Comparison of ENCODE assay signal across 9 mouse cellular contexts in genomic region chrX:12137121-12137521, GRCm38 (mm10). TPM values are rescaled to one million over a fixed set of nuclear protein-coding genes. Genes with fewer than 3 reads are reported as not detected.
DNase-seq lines count a peak whose midpoint lies in the region; ATAC-seq lines count a peak whose summit lies in the region.
"Had no signal": no experiment of that assay in that cellular context is flagged by ENCODE, and none has a peak within 500 bp of the region (broad histone marks: within the 10 kb centered on the region; RNA-seq: fewer than 3 reads in every experiment).

No protein-coding gene starts in this region.

- H3K36me3 ChIP-seq in heart, embryonic 16.5 days (ENCODE audit: control insufficient read depth, insufficient read depth), result no peaks in the 10 kb centered on the region
- no peaks in the 10 kb centered on the region for H3K36me3 ChIP-seq in hindbrain, embryonic 10.5 days

- H3K9ac ChIP-seq in heart, embryonic 16.5 days (ENCODE audit: low read length), result peak overlapping the region; percentile 73

- DNase-seq in heart, adult 9 months (ENCODE audit: low spot score in 2 of 2), result no peak
- DNase-seq in T-cell, adult 2 months (ENCODE audit: low spot score), result peak; percentile 26
- DNase-seq in hindbrain, embryonic 10.5 days (ENCODE audit: low spot score), result peak; percentile 52
- DNase-seq in lung, postnatal 10 days, result peak; percentile 28
- peak; percentile 42 for DNase-seq in thymus, postnatal 14 days
- no peak for DNase-seq in ovary, postnatal 14 days (ENCODE audit: low spot score)
- no peak for DNase-seq in urinary bladder, postnatal 25 days (ENCODE audit: low spot score)

- peaks cover 24% of the 10 kb centered on the region for H3K4me1 ChIP-seq in heart, embryonic 16.5 days (ENCODE audit: control insufficient read depth, insufficient read depth, low read length)
- peaks cover 73% of the 10 kb centered on the region for H3K4me1 ChIP-seq in hindbrain, embryonic 10.5 days (replicated peaks)

- H3K9me3 ChIP-seq in heart, embryonic 16.5 days (replicated peaks; ENCODE audit: control insufficient read depth, low read length), result no peaks in the 10 kb centered on the region
- no peaks in the 10 kb centered on the region for H3K9me3 ChIP-seq in hindbrain, embryonic 10.5 days

- peak overlapping the region; percentile 86 for H3K4me2 ChIP-seq in heart, embryonic 16.5 days (ENCODE audit: low read depth, low read length)

- ATAC-seq in heart, embryonic 16.5 days (replicated peaks; ENCODE audit: extremely low read depth, insufficient read depth, low FRiP score), result no peak
- ATAC-seq: Patski had no signal

- H3K4me3 ChIP-seq in heart, embryonic 16.5 days (ENCODE audit: low read length), result peak overlapping the region; percentile 54
- peak overlapping the region; percentile 50 for H3K4me3 ChIP-seq in hindbrain, embryonic 10.5 days

- no peak overlapping the region; the same call in 1 of the 2 replicates for H3K27ac ChIP-seq in heart, embryonic 16.5 days (ENCODE audit: low read length)
- peak overlapping the region; percentile 90 for H3K27ac ChIP-seq in hindbrain, embryonic 10.5 days

- peaks cover 49% of the 10 kb centered on the region for H3K27me3 ChIP-seq in heart, embryonic 16.5 days (ENCODE audit: control insufficient read depth, insufficient read depth, low read length)
- H3K27me3 ChIP-seq in hindbrain, embryonic 10.5 days (ENCODE audit: insufficient read depth, poor library complexity, severe bottlenecking), result peaks cover 100% of the 10 kb centered on the region

- WGBS in heart, embryonic 16.5 days, result 7% methylated on average over 21 of the region's 25 CpGs
- WGBS in hindbrain, embryonic 10.5 days, result 1% methylated on average over 25 of the region's 25 CpGs

RNA-seq across cellular contexts. Expression of gene Bcor, which starts 23.0 kb away (rescaled TPM):
- 11.5 and 13.5 TPM in 2 replicates for polyA plus RNA-seq in heart, embryonic 16.5 days (2015; fragmentation: Nextera tagmentation; extraction: Ambion mirVana)
- polyA plus RNA-seq in hindbrain, embryonic 10.5 days (2016; fragmentation: Nextera tagmentation; extraction: Ambion mirVana), result 20.0 and 20.7 TPM in 2 replicates

Comparison
In these comparisons a context has a peak if more than half of its experiments do, and no peak if none do; other contexts are left out.
1. DNase-seq: peak in T-cell, adult 2 months (single experiment), hindbrain, embryonic 10.5 days (single experiment), lung, postnatal 10 days (single experiment) and thymus, postnatal 14 days (single experiment); none in heart, adult 9 months (0 of 2), ovary, postnatal 14 days (single experiment) and urinary bladder, postnatal 25 days (single experiment).